Mouse (Mus musculus): ENCODE measurements around the gene Upk1a.
A peak's percentile ranks its signal among the peaks of the same experiment; 100 is the strongest.

Gene Upk1a

DNA sequence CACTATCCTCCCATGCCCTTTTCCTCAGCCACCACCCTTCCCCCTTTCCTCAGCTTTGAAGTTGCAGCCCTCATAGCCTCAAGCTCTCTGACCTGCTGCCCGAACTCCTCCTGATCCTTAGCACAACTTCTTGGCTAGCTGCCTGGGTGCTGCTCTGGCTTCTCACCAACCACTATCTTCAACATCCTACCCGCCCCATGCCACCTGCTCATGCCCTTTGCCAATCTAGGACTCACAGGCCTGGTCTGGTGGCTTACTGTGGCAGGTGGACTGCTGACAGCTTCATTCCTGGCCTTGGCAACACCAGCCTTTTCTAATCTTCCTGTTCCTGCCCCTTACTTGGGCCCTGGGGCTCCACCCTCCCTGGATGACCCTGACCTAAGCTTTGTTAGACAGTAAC lies 39.7 kb downstream of the Upk1a start:
- peak; percentile 67 for DNase-seq (ENCODE audit: low spot score)

DNA sequence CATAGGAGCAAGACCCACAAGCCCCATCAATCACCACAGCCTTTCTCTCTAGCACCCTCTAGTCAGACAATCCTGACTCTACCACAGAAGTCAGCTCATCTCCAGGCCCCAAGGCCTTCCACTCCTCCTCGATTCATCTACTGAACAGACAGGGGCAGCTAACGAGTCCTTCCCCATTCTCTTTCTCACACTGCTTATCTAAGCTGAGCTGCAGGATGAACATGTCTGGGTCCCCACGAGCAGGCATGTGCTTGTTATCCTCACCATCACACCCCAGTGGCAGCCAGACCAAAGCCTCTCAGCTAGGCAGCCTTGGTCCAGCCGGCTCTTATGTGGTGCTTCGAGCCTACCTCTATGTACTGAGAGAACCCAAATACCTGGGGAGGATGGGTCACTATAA lies 40.3 kb downstream of the Upk1a start:
- no peak for DNase-seq (ENCODE audit: low spot score)

DNA sequence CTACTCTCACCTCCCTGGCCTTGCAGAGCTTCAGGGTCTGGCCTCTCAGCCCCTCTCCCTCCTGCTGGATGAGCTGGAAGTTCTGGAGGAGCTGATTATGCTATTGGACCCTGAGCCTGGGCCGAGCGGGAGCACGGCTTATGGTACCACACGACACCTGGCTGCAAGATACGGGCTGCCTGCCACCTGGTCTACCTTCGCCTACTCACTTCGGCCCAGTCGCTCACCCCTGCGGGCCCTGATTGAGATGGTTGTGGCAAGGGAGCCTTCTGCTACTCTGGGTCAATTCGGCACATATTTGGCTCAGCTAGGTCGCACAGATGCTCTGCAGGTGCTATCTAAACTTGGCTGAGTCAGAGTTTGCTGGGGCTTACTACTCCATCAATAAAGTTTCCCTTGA lies 45.1 kb downstream of the Upk1a start:
- no peak for DNase-seq (ENCODE audit: low spot score)

DNA sequence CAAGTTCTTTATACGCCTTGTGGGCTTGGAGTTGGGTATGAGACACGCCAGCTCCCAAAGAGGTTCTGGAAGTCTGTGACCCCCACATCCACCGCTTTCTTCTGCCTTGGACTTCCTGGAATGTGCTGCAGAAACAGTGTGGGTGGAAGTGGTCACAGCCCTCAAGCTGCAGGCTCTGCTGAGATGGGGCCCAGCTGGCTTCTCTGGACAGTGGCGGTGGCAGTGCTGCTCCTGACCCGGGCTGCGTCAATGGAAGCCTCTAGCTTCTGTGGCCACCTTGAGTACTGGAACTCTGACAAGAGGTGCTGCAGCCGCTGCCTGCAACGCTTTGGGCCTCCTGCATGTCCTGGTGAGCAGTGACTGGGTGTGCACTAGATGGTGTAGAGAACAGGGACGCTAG lies 46.6 kb downstream of the Upk1a start:
- DNase-seq (ENCODE audit: low spot score) = no peak

DNA sequence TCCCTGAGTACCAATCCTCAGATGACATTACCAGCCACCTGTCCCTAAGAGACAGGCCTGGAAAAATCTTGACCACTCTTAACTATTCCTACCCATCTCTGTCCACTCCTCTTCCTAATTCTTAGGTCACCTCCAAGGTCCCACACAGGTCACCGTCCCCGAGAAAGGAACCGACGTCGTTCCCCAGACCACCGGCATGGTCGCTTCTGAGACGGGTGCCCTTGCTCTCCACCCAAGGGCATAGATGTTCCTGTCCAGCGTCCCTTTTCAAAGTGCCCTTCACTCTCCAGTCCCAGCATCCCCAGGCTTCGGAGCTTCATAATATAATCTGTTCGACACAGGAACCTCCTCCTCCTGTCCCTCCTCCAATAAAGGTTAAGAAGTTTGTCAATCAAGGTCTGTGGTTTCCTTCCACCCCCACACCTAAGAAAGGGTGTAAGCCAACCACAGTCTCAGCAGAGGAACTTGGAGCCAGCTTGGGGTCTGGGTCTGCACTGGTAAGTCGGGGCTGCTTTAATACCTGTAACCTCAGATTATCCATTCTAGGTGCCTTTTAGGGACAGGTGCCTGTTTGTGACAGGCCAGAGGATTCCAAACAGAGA lies 47.6 kb downstream of the Upk1a start, which contains the start of gene Igflr1:
Gene Igflr1, plus strand, starts transcription at position 458 of the 602 bp plus-strand sequence.
- DNase-seq (ENCODE audit: low spot score) = no peak

DNA sequence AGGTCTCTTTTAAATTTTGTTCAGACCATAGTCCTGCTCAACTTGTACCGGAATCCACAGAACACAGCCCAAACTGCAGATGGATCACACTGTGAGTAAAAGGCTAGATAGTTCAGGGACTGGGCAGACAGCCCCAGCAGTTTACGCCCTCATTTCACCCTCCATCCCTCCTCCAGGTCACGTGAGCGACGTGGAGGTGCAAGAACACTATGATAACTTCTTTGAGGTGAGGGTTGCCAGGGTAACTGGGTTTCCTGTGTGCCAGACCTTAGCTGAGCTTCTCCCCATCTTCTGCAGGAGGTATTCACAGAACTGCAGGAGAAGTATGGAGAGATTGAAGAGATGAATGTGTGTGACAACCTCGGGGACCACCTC lies 48.8 kb downstream of the Upk1a start:
- no peak for DNase-seq (ENCODE audit: low spot score)

DNA sequence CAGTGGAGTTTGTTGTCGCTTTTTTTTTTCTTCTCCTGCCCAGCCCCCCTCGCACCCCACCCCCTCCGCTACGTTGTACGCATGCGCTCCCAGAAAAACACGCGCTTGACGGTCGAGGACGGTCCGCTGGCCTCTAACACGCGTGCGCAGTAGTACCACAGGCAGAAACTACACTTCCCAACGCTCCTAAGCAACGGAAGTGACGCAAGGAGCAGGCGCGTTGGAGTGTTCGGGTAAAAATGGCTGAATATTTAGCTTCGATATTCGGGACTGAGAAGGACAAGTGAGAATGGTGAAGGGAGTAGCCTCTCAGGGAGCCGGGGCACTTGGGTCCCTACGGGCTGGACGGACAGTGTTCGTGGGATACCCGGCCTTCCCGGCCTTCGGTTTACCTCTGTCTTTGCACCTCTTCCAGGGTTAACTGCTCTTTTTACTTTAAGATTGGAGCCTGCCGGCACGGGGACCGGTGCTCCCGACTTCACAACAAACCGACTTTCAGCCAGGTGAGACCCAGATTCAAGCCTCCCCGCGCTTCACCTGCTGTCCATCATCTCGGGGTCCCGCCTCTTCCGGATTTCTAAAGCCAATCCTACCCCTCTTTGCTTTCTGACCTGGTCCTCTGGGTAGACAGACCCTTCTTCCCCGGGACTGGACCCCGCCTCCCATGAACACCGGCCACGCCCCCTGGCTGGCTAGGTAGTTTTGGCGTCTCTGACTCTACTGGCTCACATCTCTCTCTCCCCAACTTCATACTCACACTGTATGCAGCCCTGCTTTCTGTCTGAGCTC lies 49.3 kb downstream of the Upk1a start, which contains the start of the genes U2af1l4, Gm49396 and Psenen:
Gene U2af1l4, plus strand, starts transcription at position 185 of the 789 bp plus-strand sequence.
Gene Gm49396, plus strand, starts transcription at position 228 of the 789 bp plus-strand sequence.
Gene Psenen, minus strand, starts transcription at position 511 of the 789 bp plus-strand sequence.
- DNase-seq (ENCODE audit: low spot score) = peak; percentile 98

DNA sequence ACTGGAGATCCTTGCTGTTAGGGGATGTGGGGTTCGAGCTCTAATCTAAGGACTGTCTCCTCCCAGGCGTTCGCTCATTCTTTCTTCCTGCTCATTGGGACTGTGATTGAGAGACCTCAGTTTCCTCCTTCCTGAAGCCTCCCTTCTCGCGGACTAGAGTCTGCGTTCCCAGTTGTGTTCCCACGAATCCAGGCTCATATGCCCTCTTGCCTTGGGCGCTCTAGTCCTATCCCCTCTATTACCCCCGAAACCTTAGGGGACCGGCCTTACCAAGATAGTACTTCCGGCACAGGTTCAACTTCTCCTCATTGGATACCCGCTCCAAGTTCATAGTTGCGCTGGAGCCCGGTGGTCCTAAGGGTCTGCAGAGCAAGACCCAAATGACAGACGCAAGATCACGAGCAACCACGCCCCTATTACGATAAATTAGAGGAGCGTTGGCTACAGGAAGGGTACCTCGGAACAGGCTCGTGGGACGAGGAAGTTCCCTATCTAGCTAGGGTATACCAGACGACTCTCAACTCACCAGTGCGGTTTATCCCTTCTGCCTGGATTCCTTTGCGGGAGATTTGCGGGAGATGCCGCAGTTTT lies 50.0 kb downstream of the Upk1a start:
- DNase-seq (ENCODE audit: low spot score) = peak; percentile 30

DNA sequence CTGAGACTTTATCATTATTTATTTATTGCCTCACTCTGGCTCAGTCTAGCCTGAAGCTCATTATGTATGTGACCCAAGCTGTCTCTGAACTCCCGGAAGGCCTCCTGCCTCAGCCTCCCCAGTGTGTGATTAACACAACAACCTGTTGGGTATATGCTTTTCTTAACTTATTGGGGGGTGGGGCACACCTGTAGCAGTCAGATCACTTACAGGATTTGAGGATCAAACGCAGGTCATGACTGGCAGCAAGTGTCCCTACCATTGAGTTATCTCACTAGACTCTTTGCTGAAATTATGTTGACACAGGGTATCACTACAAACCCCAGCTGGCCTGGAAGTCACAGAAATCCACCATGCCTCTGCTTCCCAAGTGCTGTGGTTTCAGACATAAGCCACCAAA lies 52.4 kb downstream of the Upk1a start:
- no peak for DNase-seq (ENCODE audit: low spot score)

DNA sequence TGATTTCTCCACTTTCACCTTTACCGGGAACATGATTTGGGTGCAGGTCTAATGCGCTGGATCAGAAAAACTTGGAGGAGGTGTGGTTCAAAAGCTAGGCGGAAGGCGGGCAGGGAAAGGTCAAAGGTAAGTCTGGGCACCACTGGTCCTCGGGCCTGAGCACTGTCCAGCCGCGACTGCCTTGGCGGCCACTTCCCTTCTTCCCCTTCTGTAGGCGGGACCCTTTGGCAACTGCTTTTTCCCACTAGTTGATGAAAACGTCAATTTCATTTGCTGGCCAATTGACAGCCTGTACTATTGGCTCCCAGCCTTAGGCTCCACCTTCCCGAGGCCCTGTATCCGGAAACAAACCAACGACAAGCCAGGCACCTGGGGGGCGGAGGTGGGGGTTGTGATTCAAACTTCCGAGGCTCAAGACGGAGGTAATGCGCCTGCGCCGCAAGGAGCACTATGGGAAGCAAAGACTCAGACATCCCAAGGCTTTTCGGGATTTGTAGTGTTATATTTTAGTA lies 53.1 kb downstream of the Upk1a start, which contains the start of gene Lin37:
Gene Lin37, minus strand, starts transcription at position 396 of the 512 bp plus-strand sequence.
- DNase-seq (ENCODE audit: low spot score) = peak; percentile 98

DNA sequence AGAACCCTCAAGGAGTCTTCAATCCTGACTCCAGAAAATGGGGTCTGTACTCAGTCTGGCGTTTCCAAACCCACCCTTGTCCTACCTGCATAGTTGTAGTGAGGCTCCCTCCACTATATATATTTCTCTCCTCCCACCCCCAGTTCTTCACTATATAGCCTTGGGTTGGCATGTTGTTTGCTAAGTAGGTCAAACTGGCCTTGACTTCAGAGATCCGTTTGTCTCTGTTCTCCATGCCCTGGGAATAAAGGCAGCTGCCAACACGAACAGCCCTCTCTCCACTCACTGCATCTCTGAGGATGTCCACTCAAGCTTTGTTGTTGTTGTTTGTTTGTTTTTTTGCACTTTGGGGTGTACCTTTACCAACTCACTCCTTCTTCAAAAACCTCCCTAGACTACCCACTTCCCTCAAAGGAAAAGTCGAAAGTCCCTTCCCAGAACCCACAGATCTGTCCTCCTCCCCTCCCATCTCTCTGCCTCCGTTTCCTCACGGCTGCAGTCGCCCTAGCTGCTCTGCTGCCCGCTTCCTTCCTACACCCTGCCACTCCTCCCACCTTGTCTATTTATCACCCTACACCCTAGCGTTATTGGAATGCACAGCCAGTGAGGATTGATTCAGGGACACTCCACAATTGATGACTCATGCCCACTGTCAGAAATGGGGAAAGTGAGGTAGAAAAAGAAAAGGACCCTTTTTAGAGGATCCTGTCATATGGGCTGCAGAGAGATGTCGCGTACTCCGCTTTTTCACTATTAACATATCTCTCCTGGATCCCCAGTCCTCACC lies 53.8 kb downstream of the Upk1a start:
- DNase-seq (ENCODE audit: low spot score) = no peak

DNA sequence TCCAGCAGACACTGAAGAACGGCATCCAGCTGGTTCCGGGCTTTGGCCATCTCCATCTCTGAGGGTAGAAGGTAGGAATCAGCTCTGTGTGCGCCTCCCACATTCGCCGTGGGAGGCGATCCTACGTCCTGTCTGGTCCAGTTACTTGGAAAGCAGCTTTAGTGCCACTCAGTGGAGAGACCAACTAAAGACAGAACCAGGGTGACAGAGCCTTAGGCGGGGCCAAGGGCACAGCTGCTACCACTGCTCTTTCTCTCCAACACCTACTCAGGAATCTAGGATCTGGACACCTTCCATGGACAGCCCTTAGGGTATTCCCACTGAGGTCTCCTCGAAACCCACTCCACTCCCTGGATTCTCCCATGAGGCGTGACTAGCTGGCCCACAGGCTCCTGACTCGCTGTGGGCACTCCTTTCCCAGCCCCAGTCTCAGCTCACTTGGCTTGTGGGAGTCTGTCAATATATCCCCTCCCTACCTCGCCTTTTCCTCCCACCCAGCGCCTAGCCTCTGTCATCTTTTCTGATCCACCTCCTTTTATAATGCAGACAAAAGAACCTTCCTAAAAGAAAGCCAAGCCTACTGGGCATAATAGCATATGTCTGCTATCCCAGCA lies 54.6 kb downstream of the Upk1a start:
- DNase-seq (ENCODE audit: low spot score) = no peak

DNA sequence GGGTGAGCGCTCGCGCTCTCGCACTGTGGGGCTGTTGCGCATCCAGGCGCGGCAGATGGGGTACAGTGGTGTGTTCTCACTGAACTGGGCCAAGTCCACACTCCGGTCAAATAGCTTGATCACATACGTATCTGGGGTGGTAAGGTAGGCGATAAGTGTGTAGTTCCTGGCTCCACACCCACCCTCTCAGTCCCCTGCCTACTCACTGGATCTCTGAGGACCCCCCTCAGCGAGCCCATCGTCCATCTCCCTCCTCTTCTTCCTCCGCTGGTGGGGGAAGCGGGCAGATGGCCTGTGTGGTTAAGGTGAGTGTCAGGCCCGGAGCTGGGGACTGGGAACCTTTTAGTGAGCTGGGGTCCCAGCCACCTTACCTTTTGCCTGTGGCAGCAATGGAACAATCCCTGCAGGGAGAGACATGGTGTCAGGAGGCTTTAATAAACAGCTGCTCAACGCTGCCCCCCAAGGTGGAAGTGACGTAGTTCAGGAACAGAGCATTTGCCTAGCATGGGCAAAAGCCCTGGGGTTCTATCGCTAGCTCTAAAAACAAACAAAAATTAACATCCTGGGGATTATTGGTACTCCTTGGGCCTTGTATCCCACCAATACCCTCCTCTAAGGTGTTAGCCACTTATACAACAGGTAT lies 55.6 kb downstream of the Upk1a start:
- peak; percentile 42 for DNase-seq (ENCODE audit: low spot score)

DNA sequence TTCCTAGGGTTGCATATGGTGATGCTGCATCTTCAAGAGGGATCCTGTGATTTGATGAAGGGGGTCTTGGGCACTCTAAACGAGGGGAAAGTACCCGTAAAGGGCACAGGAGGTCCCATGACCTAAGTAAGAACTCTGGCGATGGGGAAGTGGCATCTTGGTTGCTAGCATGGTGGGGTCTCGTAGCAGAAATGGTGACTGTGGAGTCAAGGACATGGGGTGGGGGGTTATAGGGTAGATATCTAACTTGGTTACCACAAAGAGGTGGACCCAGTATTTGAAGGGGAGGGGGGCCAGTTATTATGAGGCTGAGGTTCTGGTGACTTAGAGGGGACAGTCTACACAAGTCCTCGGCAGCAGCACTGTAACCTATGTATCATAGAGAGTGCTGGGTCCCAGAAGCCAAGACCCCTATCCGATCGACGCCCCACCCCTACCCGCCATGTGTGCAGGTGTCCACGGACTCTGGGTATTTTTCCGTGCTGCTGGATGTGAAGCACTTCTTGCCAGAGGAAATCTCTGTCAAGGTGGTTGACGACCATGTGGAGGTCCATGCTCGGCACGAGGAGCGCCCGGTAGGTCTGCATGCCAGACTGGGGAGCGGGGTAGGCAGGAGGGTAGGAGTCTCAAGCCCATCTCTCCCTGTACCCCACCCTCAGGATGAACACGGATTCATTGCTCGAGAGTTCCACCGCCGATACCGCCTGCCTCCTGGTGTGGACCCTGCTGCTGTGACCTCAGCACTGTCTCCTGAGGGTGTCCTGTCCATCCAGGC lies 58.6 kb downstream of the Upk1a start:
- no peak for DNase-seq (ENCODE audit: low spot score)

Data from adipocyte (in vitro differentiated cells).